Mouse (Mus musculus) heart, postnatal 25 days (tissue): ENCODE measurements around the gene Atp6v0a2. TPM values are rescaled to one million over a fixed set of nuclear protein-coding genes. Genes with fewer than 3 reads are reported as not detected.

Experiments used
- total RNA-seq, 2 experiments: library from RNA; stranded (reverse); gene quantifications; 2 replicates each; pipeline ENCODE4 v1.2.3; 2021

Gene Atp6v0a2
- total RNA-seq, 2 experiments from 2014 or later: 52.2 to 52.3 TPM

Other genes with a start within 250 kb of the Atp6v0a2 start
- 10 to 100 TPM; 63.9 to 68.9 TPM for gene Sbno1, start 202.6 kb upstream of the Atp6v0a2 start, total RNA-seq
- gene Kmt5a, start 188.6 kb upstream of the Atp6v0a2 start, total RNA-seq: 100 to 1,000 TPM; 221 to 226 TPM
- 1 to 10 TPM; 7.9 to 9.4 TPM for gene Rilpl2, start 150.2 kb upstream of the Atp6v0a2 start, total RNA-seq
- 10 to 100 TPM; 10.0 to 12.7 TPM for gene Snrnp35, start 145.4 kb upstream of the Atp6v0a2 start, total RNA-seq
- gene Rilpl1, start 97.2 kb upstream of the Atp6v0a2 start, total RNA-seq: 100 to 1,000 TPM; 191 to 222 TPM
- 100 to 1,000 TPM; 165 to 178 TPM for gene Tmed2, start 87.9 kb upstream of the Atp6v0a2 start, total RNA-seq
- 1 to 10 TPM; 5.4 to 6.0 TPM for gene Ddx55, start 75.7 kb upstream of the Atp6v0a2 start, total RNA-seq
- gene Eif2b1, start 49.4 kb upstream of the Atp6v0a2 start, total RNA-seq: 10 to 100 TPM; 27.8 to 33.3 TPM
- 10 to 100 TPM; 19.8 to 22.6 TPM for gene Gtf2h3, start 49.4 kb upstream of the Atp6v0a2 start, total RNA-seq
- under 1 TPM; 0.03 to 0.06 TPM for gene Dnah10, start 96.5 kb downstream of the Atp6v0a2 start, total RNA-seq
- gene Ccdc92, start 233.8 kb downstream of the Atp6v0a2 start, total RNA-seq: 1 to 10 TPM in 1 of 2 experiments, under 1 TPM in 1; 0.98 to 1.1 TPM
- 10 to 100 TPM; 39.2 to 46.1 TPM for gene Zfp664, start 234.1 kb downstream of the Atp6v0a2 start, total RNA-seq